Mouse (Mus musculus): Measurements from ENCODE around the gene Masp2. TPM values are rescaled to one million over a fixed set of nuclear protein-coding genes. Genes with fewer than 3 reads are reported as not detected.
A peak's percentile ranks its signal among the peaks of the same experiment; 100 is the strongest.

Gene Masp2
- polyA plus RNA-seq, 1 experiment: 0.82 TPM

- DNase-seq: no peak
- no peak for TF ChIP-seq POLR2A (IDR thresholded peaks at IDR 0.05; ENCODE audit: borderline replicate concordance, insufficient read depth, low read length)
- no peak for TF ChIP-seq CTCF (IDR thresholded peaks at IDR 0.05; ENCODE audit: borderline replicate concordance, insufficient read depth, low read depth, low read length)
- Histone ChIP-seq H3K4me3 (replicated peaks; ENCODE audit: insufficient read depth, low read depth, low read length) (no peak overlapping the region), H3K27ac (ENCODE audit: insufficient read depth, low read length) (no peak overlapping the region), H3K4me1 (ENCODE audit: control insufficient read depth, insufficient read depth, low read length) (no peaks in the 10 kb centered on the region; the same call in 1 of the 2 replicates), H3K27me3 (ENCODE audit: control insufficient read depth, insufficient read depth, low read length) (no peaks in the 10 kb centered on the region)
- WGBS: 63% methylated on average over 9 of the region's 9 CpGs
Observed at GRCm38 (mm10) chr4:148613738-148614137, 11.4 kb downstream of the Masp2 start.

- WGBS: 84% methylated on average over 1 of the region's 1 CpGs
- no peak for TF ChIP-seq CTCF (IDR thresholded peaks at IDR 0.05; ENCODE audit: borderline replicate concordance, insufficient read depth, low read depth, low read length)
- TF ChIP-seq POLR2A (IDR thresholded peaks at IDR 0.05; ENCODE audit: borderline replicate concordance, insufficient read depth, low read length): no peak
- Histone ChIP-seq H3K27ac (ENCODE audit: insufficient read depth, low read length) (no peak overlapping the region), H3K4me3 (replicated peaks; ENCODE audit: insufficient read depth, low read depth, low read length) (no peak overlapping the region), H3K4me1 (ENCODE audit: control insufficient read depth, insufficient read depth, low read length) (peaks cover 5% of the 10 kb centered on the region; the same call in 1 of the 2 replicates), H3K27me3 (ENCODE audit: control insufficient read depth, insufficient read depth, low read length) (no peaks in the 10 kb centered on the region)
- no peak for DNase-seq
Observed at GRCm38 (mm10) chr4:148619805-148620204, 17.5 kb downstream of the Masp2 start.

GRCm38 (mm10) chr4:148620718-148621117, 18.4 kb downstream of the Masp2 start:
- H3K4me3 ChIP-seq (replicated peaks; ENCODE audit: insufficient read depth, low read depth, low read length): no peak overlapping the region
- H3K4me1 ChIP-seq (ENCODE audit: control insufficient read depth, insufficient read depth, low read length): peaks cover 5% of the 10 kb centered on the region
- H3K27ac ChIP-seq (ENCODE audit: insufficient read depth, low read length): no peak overlapping the region
- no peak for TF ChIP-seq CTCF (IDR thresholded peaks at IDR 0.05; ENCODE audit: borderline replicate concordance, insufficient read depth, low read depth, low read length)
- no peak for TF ChIP-seq POLR2A (IDR thresholded peaks at IDR 0.05; ENCODE audit: borderline replicate concordance, insufficient read depth, low read length)
- no peak for DNase-seq
- 96% methylated on average over 1 of the region's 1 CpGs for WGBS
- H3K27me3 ChIP-seq (ENCODE audit: control insufficient read depth, insufficient read depth, low read length): no peaks in the 10 kb centered on the region

GRCm38 (mm10) chr4:148622485-148622884, 20.1 kb downstream of the Masp2 start:
- H3K4me3 ChIP-seq (replicated peaks; ENCODE audit: insufficient read depth, low read depth, low read length): no peak overlapping the region
- WGBS: 88% methylated on average over 4 of the region's 4 CpGs
- DNase-seq: no peak

GRCm38 (mm10) chr4:148623609-148624008, 21.3 kb downstream of the Masp2 start:
- Histone ChIP-seq H3K4me3 (replicated peaks; ENCODE audit: insufficient read depth, low read depth, low read length) (no peak overlapping the region), H3K4me1 (ENCODE audit: control insufficient read depth, insufficient read depth, low read length) (peaks cover 5% of the 10 kb centered on the region), H3K27ac (ENCODE audit: insufficient read depth, low read length) (no peak overlapping the region), H3K27me3 (ENCODE audit: control insufficient read depth, insufficient read depth, low read length) (no peaks in the 10 kb centered on the region)
- TF ChIP-seq CTCF (IDR thresholded peaks at IDR 0.05; ENCODE audit: borderline replicate concordance, insufficient read depth, low read depth, low read length): no peak
- no peak for TF ChIP-seq POLR2A (IDR thresholded peaks at IDR 0.05; ENCODE audit: borderline replicate concordance, insufficient read depth, low read length)
- WGBS: 89% methylated on average over 4 of the region's 4 CpGs
- no peak for DNase-seq

More at GRCm38 (mm10) chr4:148622485-148622884, 20.1 kb downstream of the Masp2 start:
- TF ChIP-seq CTCF (IDR thresholded peaks at IDR 0.05; ENCODE audit: borderline replicate concordance, insufficient read depth, low read depth, low read length) (no peak), POLR2A (IDR thresholded peaks at IDR 0.05; ENCODE audit: borderline replicate concordance, insufficient read depth, low read length) (no peak)
- Histone ChIP-seq H3K27me3 (ENCODE audit: control insufficient read depth, insufficient read depth, low read length) (no peaks in the 10 kb centered on the region), H3K27ac (ENCODE audit: insufficient read depth, low read length) (no peak overlapping the region), H3K4me1 (ENCODE audit: control insufficient read depth, insufficient read depth, low read length) (peaks cover 5% of the 10 kb centered on the region)

GRCm38 (mm10) chr4:148625010-148625409, 22.7 kb downstream of the Masp2 start:
- WGBS: 73% methylated on average over 10 of the region's 10 CpGs
- TF ChIP-seq POLR2A (IDR thresholded peaks at IDR 0.05; ENCODE audit: borderline replicate concordance, insufficient read depth, low read length): no peak
- TF ChIP-seq CTCF (IDR thresholded peaks at IDR 0.05; ENCODE audit: borderline replicate concordance, insufficient read depth, low read depth, low read length): no peak
- Histone ChIP-seq H3K27ac (ENCODE audit: insufficient read depth, low read length) (no peak overlapping the region), H3K27me3 (ENCODE audit: control insufficient read depth, insufficient read depth, low read length) (no peaks in the 10 kb centered on the region), H3K4me3 (replicated peaks; ENCODE audit: insufficient read depth, low read depth, low read length) (peak overlapping the region; percentile 38), H3K4me1 (ENCODE audit: control insufficient read depth, insufficient read depth, low read length) (peaks cover 5% of the 10 kb centered on the region)
- no peak for DNase-seq

- H3K27me3 ChIP-seq (ENCODE audit: control insufficient read depth, insufficient read depth, low read length): no peaks in the 10 kb centered on the region
- peak overlapping the region; percentile 97 for H3K4me3 ChIP-seq (replicated peaks; ENCODE audit: insufficient read depth, low read depth, low read length)
- peaks cover 5% of the 10 kb centered on the region for H3K4me1 ChIP-seq (ENCODE audit: control insufficient read depth, insufficient read depth, low read length)
- DNase-seq: peak in 1 of 2 experiments; percentile 24
- TF ChIP-seq POLR2A (IDR thresholded peaks at IDR 0.05; ENCODE audit: borderline replicate concordance, insufficient read depth, low read length) (no peak), CTCF (IDR thresholded peaks at IDR 0.05; ENCODE audit: borderline replicate concordance, insufficient read depth, low read depth, low read length) (no peak)
- WGBS: under 1% methylated on average over 57 of the region's 57 CpGs
- peak overlapping the region; percentile 93 for H3K27ac ChIP-seq (ENCODE audit: insufficient read depth, low read length)
Observed at GRCm38 (mm10) chr4:148625756-148626622, 23.6 kb downstream of the Masp2 start.
